Mouse (Mus musculus) midbrain, postnatal 0 days (tissue): Measurements from ENCODE around the gene Olfr74. TPM values are rescaled to one million over a fixed set of nuclear protein-coding genes. Genes with fewer than 3 reads are reported as not detected.
"Not testable (repeated sequence)": the region's sequence is repeated elsewhere in the genome, so short reads cannot be mapped to it uniquely, and the experiment has no call there.

Source experiments
- ATAC-seq: fragments of 200-750 bp; cut with Nextera tagmentation; 2 replicates; pipeline ENCODE4 v1.8.0; 2017; ENCODE audit warnings: moderate number of reproducible peaks, mild to moderate bottlenecking, moderate TSS enrichment, moderate library complexity; ENCODE audit not compliant: low FRiP score
- DNase-seq: peaks from one replicate; pipeline ENCODE4 v3.0.0-alpha.2; 2015; ENCODE audit warnings: low spot score
- H3K27ac ChIP-seq: fragments of 300-500 bp; sonication (generic); 2 replicates; pipeline ENCODE4 v1.5.1; 2014; ENCODE audit warnings: low read depth, mild to moderate bottlenecking, low read length, mixed read lengths
- H3K27me3 ChIP-seq: fragments of 300-500 bp; sonication (generic); 2 replicates; pipeline ENCODE4 v1.6.1; 2014; ENCODE audit warnings: low read length, control low read depth, mixed read lengths; ENCODE audit not compliant: insufficient read depth
- H3K36me3 ChIP-seq: fragments of 300-500 bp; sonication (generic); 2 replicates; pipeline ENCODE4 v1.6.1; 2014; ENCODE audit warnings: low read length, control low read depth, mixed read lengths; ENCODE audit not compliant: insufficient read depth
- H3K4me1 ChIP-seq: fragments of 300-500 bp; sonication (generic); 2 replicates; pipeline ENCODE4 v1.6.1; 2014; ENCODE audit warnings: mild to moderate bottlenecking, control low read depth, antibody characterized with exemption, low read length, mixed read lengths; ENCODE audit not compliant: insufficient read depth
- H3K4me2 ChIP-seq: fragments of 300-500 bp; sonication (generic); 2 replicates; pipeline ENCODE4 v1.6.1; 2014; ENCODE audit warnings: low read depth, mild to moderate bottlenecking, low read length, mixed read lengths; ENCODE audit not compliant: poor library complexity, severe bottlenecking
- H3K4me3 ChIP-seq: fragments of 300-500 bp; sonication (generic); 2 replicates; pipeline ENCODE4 v1.5.1; 2014; ENCODE audit warnings: low read depth, mild to moderate bottlenecking, low read length, moderate library complexity
- H3K9ac ChIP-seq: fragments of 300-500 bp; sonication (generic); replicated peaks from 2 replicates; pipeline ENCODE4 v1.6.1; 2014; ENCODE audit warnings: mild to moderate bottlenecking, low read length, moderate library complexity, mixed read lengths; ENCODE audit not compliant: poor library complexity, severe bottlenecking
- H3K9me3 ChIP-seq: fragments of 300-500 bp; sonication (generic); 2 replicates; pipeline ENCODE4 v1.6.1; 2016; ENCODE audit warnings: low read length, control low read depth
- CTCF ChIP-seq: IDR thresholded peaks from 2 replicates; pipeline ENCODE4 v1.5.1; 2016; ENCODE audit warnings: antibody characterized with exemption, mild to moderate bottlenecking
- WGBS: fragments of 180-500 bp; shearing (Covaris S2); extraction: QIAGEN DNeasy Blood & Tissue Kit; methylation state at CpG from one replicate; pipeline ENCODE4 v1.1.7; 2014; 5-methylcytosine and 5-hydroxymethylcytosine counted together
- polyA plus RNA-seq: library from polyadenylated mRNA; unstranded; fragments of >200 nt; fragmentation: Nextera tagmentation; extraction: Ambion mirVana; gene quantifications from 2 replicates; pipeline ENCODE4 v1.2.1, GENCODE M21; 2015
- total RNA-seq: library from RNA; depleted of rRNA; stranded (reverse); fragments of >200 nt; gene quantifications from 2 replicates; pipeline ENCODE4 v1.2.3, GENCODE M21; 2014; rRNA removed

The Olfr74 gene
- not detected in 2 replicates for total RNA-seq
- not detected in 2 replicates for polyA plus RNA-seq

GRCm38 (mm10) chr2:87974563-87974962, at the start of gene Olfr74:
Gene Olfr74 (minus strand): TSS chr2:87974663.
- H3K27ac ChIP-seq: no peak within 1 kb of the TSS
- DNase-seq (no peak), ATAC-seq (no peak)
- WGBS: 77% methylated on average over 3 of the region's 3 CpGs
- H3K4me3 ChIP-seq: no peak within 1 kb of the TSS
- no peak for TF ChIP-seq CTCF
- no peaks in the 10 kb centered on the region for H3K9me3 ChIP-seq
- no peaks in the 10 kb centered on the region for H3K36me3 ChIP-seq
- no peak within 1 kb of the TSS for H3K4me2 ChIP-seq
- no peaks in the 10 kb centered on the region for H3K4me1 ChIP-seq
- no peaks in the 10 kb centered on the region for H3K27me3 ChIP-seq
- H3K9ac ChIP-seq: no peak within 1 kb of the TSS

- DNase-seq, H3K4me3 ChIP-seq, H3K27me3 ChIP-seq, H3K36me3 ChIP-seq, H3K9ac ChIP-seq, H3K27ac ChIP-seq, ATAC-seq, H3K9me3 ChIP-seq, H3K4me2 ChIP-seq, H3K4me1 ChIP-seq: not testable (repeated sequence)
- 87% methylated on average over 1 of the region's 1 CpGs for WGBS
These were observed 48.0 kb upstream of the Olfr74 start, which contains the start of gene Olfr1161 for GRCm38 (mm10) chr2:88022474-88022873. Gene Olfr1161 (plus strand): TSS chr2:88022774.

GRCm38 (mm10) chr2:88007515-88008318, 33.3 kb upstream of the Olfr74 start, which contains the start of gene Olfr1160:
Gene Olfr1160 (minus strand): TSS chr2:88008268.
- TF ChIP-seq CTCF: no peak
- no peak within 1 kb of the TSS for H3K9ac ChIP-seq
- no peak within 1 kb of the TSS for H3K4me3 ChIP-seq
- H3K36me3 ChIP-seq: no peaks in the 10 kb centered on the region
- DNase-seq (no peak), ATAC-seq (no peak)
- no peak within 1 kb of the TSS for H3K4me2 ChIP-seq
- no peaks in the 10 kb centered on the region for H3K27me3 ChIP-seq
- H3K9me3 ChIP-seq: no peaks in the 10 kb centered on the region
- no peaks in the 10 kb centered on the region for H3K4me1 ChIP-seq
- no peak within 1 kb of the TSS for H3K27ac ChIP-seq

GRCm38 (mm10) chr2:87989813-87990212, 15.3 kb upstream of the Olfr74 start, which contains the start of gene Olfr1158:
Gene Olfr1158 (plus strand): TSS chr2:87990113.
- H3K36me3 ChIP-seq: no peaks in the 10 kb centered on the region
- DNase-seq: no peak
- no peak within 1 kb of the TSS for H3K4me3 ChIP-seq
- no peak within 1 kb of the TSS for H3K9ac ChIP-seq
- TF ChIP-seq CTCF: no peak
- H3K27ac ChIP-seq: no peak within 1 kb of the TSS
- no peaks in the 10 kb centered on the region for H3K4me1 ChIP-seq
- H3K27me3 ChIP-seq: no peaks in the 10 kb centered on the region
- H3K4me2 ChIP-seq: no peak within 1 kb of the TSS
- ATAC-seq: no peak
- no peaks in the 10 kb centered on the region for H3K9me3 ChIP-seq

- H3K9me3 ChIP-seq: no peaks in the 10 kb centered on the region
- WGBS: 99% methylated on average over 4 of the region's 4 CpGs
- H3K9ac ChIP-seq: no peak within 1 kb of the TSS
- H3K27me3 ChIP-seq: no peaks in the 10 kb centered on the region
- no peaks in the 10 kb centered on the region for H3K4me1 ChIP-seq
- no peak within 1 kb of the TSS for H3K4me3 ChIP-seq
- H3K4me2 ChIP-seq: no peak within 1 kb of the TSS
- DNase-seq (no peak), ATAC-seq (no peak)
- H3K36me3 ChIP-seq: no peaks in the 10 kb centered on the region
- TF ChIP-seq CTCF: no peak
- H3K27ac ChIP-seq: no peak within 1 kb of the TSS
These were observed 6.3 kb downstream of the Olfr74 start, which contains the start of gene Olfr1157 for GRCm38 (mm10) chr2:87968199-87968598. Gene Olfr1157 (minus strand): TSS chr2:87968299.

- no peak within 1 kb of the TSS for H3K9ac ChIP-seq
- no peaks in the 10 kb centered on the region for H3K27me3 ChIP-seq
- H3K9me3 ChIP-seq: no peaks in the 10 kb centered on the region
- H3K4me3 ChIP-seq: no peak within 1 kb of the TSS
- no peaks in the 10 kb centered on the region for H3K4me1 ChIP-seq
- TF ChIP-seq CTCF: no peak
- no peak within 1 kb of the TSS for H3K27ac ChIP-seq
- DNase-seq (no peak), ATAC-seq (no peak)
- H3K4me2 ChIP-seq: no peak within 1 kb of the TSS
- H3K36me3 ChIP-seq: no peaks in the 10 kb centered on the region
These were observed 21.5 kb downstream of the Olfr74 start, which contains the start of gene Olfr1156 for GRCm38 (mm10) chr2:87953000-87953399. Gene Olfr1156 (minus strand): TSS chr2:87953100.
